Mouse (Mus musculus): ENCODE results near the gene Rpl22.

GRCm38 (mm10) chr4:152312186-152312585 lies 13.4 kb upstream of the Rpl22 start:
- no peak for TF ChIP-seq CTCF (IDR thresholded peaks at IDR 0.05; ENCODE audit: low read depth)
- no peak for TF ChIP-seq EP300 (optimal IDR thresholded peaks at IDR 0.05)
